Mouse (Mus musculus): ENCODE measurements at regions not wholly inside any gene's neighbourhood (a gene's known extent, or its start where the extent isn't known, plus 50 kb on each side); places are given as distances from the start of the nearest gene placed in this dataset.

DNA sequence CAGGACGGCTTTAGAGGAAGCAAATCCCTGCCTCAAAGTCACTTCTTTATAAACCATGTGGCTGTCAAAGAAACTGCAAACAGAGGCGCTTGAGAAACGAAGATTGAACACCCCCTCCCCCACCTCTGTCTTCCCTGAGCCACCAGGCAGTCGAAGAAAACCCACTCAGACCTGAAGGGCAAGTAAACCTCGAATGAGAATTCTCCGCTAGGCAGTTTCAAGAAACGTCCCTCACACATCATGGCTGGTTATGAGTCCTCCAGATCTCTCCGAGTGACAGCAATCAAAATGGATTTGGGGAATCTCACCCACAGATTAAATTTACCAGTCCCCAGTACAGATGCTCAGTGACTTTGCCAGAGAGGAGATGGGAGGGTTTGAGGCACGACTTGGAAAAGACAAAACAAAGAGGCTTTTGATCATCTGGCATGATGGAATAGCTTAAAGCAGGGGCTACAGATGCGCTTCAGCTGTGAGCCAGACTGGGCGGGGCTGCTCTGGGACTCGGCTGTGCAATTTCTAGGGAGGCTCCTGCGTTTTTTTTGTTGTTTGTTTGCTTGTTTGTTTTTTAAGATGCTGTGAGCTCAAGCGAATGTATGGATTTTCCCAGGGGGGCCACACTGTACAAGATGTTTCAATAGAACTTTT lies 325.1 kb upstream of the Smim15 start:
- Histone ChIP-seq H3K27ac (ENCODE audit: low read length) (no peak overlapping the region), H3K4me1 (ENCODE audit: control insufficient read depth, insufficient read depth, low read length) (no peaks in the 10 kb centered on the region), H3K27me3 (ENCODE audit: control insufficient read depth, insufficient read depth, low read length) (no peaks in the 10 kb centered on the region), H3K4me3 (replicated peaks; ENCODE audit: low read length) (no peak overlapping the region), H3K9me3 (replicated peaks; ENCODE audit: control insufficient read depth, low read length) (no peaks in the 10 kb centered on the region), H3K9ac (ENCODE audit: low read length) (no peak overlapping the region), H3K36me3 (ENCODE audit: control insufficient read depth, insufficient read depth, low read length) (no peaks in the 10 kb centered on the region), H3K4me2 (ENCODE audit: low read depth, low read length) (no peak overlapping the region)
- 42% methylated on average over 14 of the region's 14 CpGs for WGBS
- ATAC-seq (ENCODE audit: insufficient read depth, low FRiP score): no peak

DNA sequence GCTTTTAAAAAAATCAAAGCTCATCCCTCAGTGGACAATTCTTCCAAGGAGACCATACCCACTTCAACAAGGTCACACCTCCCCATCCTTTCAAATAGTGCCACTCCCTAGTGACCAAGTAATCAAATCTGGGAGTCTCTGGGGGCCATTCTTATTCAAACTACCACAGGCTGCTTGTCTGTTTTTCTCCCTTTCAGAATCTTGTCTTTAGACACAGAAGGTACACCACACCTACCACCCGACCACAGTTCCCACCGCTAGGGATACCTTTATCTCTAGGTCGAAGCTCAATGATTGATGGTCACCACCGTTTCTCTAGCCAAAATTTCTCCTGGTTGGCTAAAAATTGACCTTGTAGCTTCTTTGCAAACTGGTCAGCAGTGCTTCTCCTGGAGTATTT lies 328.6 kb upstream of the Smim15 start:
- no peak overlapping the region for H3K27ac ChIP-seq (ENCODE audit: low read length)
- H3K4me1 ChIP-seq (ENCODE audit: control insufficient read depth, insufficient read depth, low read length): no peaks in the 10 kb centered on the region
- no peak overlapping the region for H3K4me2 ChIP-seq (ENCODE audit: low read depth, low read length)
- no peaks in the 10 kb centered on the region for H3K36me3 ChIP-seq (ENCODE audit: control insufficient read depth, insufficient read depth, low read length)
- no peaks in the 10 kb centered on the region for H3K9me3 ChIP-seq (replicated peaks; ENCODE audit: control insufficient read depth, low read length)
- no peaks in the 10 kb centered on the region for H3K27me3 ChIP-seq (ENCODE audit: control insufficient read depth, insufficient read depth, low read length)
- no peak for ATAC-seq (ENCODE audit: insufficient read depth, low FRiP score)
- 64% methylated on average over 4 of the region's 4 CpGs for WGBS
- H3K4me3 ChIP-seq (replicated peaks; ENCODE audit: low read length): no peak overlapping the region
- H3K9ac ChIP-seq (ENCODE audit: low read length): no peak overlapping the region

DNA sequence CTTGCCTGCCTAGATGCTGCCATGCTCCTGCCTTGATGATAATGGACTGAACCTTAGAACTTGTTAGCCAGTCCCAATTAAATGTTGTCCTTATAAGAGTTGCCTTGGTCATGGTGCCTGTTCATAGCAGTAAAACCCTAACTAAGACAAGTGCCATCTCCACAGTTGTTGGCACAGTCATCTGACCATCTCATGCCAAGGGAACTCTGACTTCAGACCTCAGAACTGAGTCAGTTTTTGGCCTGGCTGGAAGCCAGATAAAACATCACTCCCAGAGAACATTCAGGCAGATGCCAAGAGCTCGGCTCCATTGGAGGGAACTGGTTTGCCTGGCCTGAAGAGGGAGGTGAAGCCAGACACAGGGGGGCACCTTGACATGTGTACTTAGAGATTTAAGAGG lies 330.2 kb upstream of the Smim15 start:
- H3K9ac ChIP-seq (ENCODE audit: low read length): no peak overlapping the region
- no peaks in the 10 kb centered on the region for H3K27me3 ChIP-seq (ENCODE audit: control insufficient read depth, insufficient read depth, low read length)
- no peaks in the 10 kb centered on the region for H3K4me1 ChIP-seq (ENCODE audit: control insufficient read depth, insufficient read depth, low read length)
- no peaks in the 10 kb centered on the region for H3K9me3 ChIP-seq (replicated peaks; ENCODE audit: control insufficient read depth, low read length)
- no peak overlapping the region for H3K4me3 ChIP-seq (replicated peaks; ENCODE audit: low read length)
- 87% methylated on average over 1 of the region's 1 CpGs for WGBS
- no peak for ATAC-seq (ENCODE audit: insufficient read depth, low FRiP score)
- no peaks in the 10 kb centered on the region for H3K36me3 ChIP-seq (ENCODE audit: control insufficient read depth, insufficient read depth, low read length)
- H3K4me2 ChIP-seq (ENCODE audit: low read depth, low read length): no peak overlapping the region
- no peak overlapping the region for H3K27ac ChIP-seq (ENCODE audit: low read length)

DNA sequence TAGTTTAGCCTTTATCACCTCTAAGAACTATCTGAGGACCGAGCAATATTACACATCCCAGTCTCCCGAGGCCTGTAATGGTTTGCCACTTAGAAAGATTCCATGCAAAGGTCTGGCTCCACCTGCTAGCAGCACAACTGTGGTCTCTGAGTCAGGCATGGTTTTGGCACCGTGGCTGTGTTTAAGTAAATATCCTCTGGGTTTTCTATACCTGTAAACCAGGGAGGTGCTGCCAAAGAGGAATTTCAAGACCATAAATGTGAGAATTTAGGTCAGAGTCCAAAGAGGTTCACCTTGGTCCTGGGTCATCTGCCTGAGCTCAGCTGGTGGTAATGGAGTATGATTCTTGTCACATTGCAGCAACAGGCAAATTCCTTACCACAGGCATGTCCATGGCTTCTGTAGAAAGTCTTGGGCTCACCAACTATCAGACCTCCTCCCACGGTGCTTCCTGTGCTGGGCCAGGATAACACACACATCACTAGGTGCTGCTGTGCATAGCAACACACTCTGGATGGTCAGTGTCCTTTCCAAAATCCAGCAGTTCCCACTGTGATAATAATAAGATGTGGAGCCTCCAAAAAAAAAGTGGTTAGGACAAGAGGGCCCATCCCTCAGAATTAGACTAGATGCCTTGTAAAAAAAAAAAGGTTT lies 332.8 kb upstream of the Smim15 start:
- no peaks in the 10 kb centered on the region for H3K27me3 ChIP-seq (ENCODE audit: control insufficient read depth, insufficient read depth, low read length)
- no peaks in the 10 kb centered on the region for H3K4me1 ChIP-seq (ENCODE audit: control insufficient read depth, insufficient read depth, low read length)
- H3K4me3 ChIP-seq (replicated peaks; ENCODE audit: low read length): no peak overlapping the region
- no peaks in the 10 kb centered on the region for H3K9me3 ChIP-seq (replicated peaks; ENCODE audit: control insufficient read depth, low read length)
- H3K27ac ChIP-seq (ENCODE audit: low read length): no peak overlapping the region
- no peak overlapping the region for H3K4me2 ChIP-seq (ENCODE audit: low read depth, low read length)
- H3K36me3 ChIP-seq (ENCODE audit: control insufficient read depth, insufficient read depth, low read length): no peaks in the 10 kb centered on the region
- WGBS: 71% methylated on average over 4 of the region's 4 CpGs
- no peak overlapping the region for H3K9ac ChIP-seq (ENCODE audit: low read length)
- no peak for ATAC-seq (ENCODE audit: insufficient read depth, low FRiP score)

DNA sequence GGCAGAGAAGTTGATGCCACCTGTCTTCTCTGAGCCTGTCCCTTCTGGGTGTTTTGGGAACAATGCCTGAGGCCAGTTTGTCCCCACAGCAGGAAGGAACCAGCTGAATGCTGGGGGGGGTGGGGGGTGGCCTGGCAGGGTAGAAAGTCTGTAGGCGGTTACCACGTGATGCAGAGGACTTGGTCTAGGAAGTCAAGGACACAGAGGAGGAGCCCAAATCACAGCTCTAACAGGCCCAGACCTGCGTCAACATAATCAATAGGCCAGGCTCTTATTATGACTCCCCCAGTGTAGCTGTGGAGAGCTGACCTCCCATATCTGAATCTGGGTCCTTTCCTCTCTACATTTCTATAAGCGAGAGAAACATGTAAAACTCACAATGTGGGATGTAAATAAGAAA lies 333.9 kb upstream of the Smim15 start:
- Histone ChIP-seq H3K27me3 (ENCODE audit: control insufficient read depth, insufficient read depth, low read length) (no peaks in the 10 kb centered on the region), H3K4me1 (ENCODE audit: control insufficient read depth, insufficient read depth, low read length) (no peaks in the 10 kb centered on the region), H3K9me3 (replicated peaks; ENCODE audit: control insufficient read depth, low read length) (no peaks in the 10 kb centered on the region), H3K27ac (ENCODE audit: low read length) (no peak overlapping the region), H3K9ac (ENCODE audit: low read length) (no peak overlapping the region), H3K4me2 (ENCODE audit: low read depth, low read length) (no peak overlapping the region), H3K36me3 (ENCODE audit: control insufficient read depth, insufficient read depth, low read length) (no peaks in the 10 kb centered on the region), H3K4me3 (replicated peaks; ENCODE audit: low read length) (no peak overlapping the region)
- ATAC-seq (ENCODE audit: insufficient read depth, low FRiP score): no peak
- WGBS: 66% methylated on average over 4 of the region's 4 CpGs

DNA sequence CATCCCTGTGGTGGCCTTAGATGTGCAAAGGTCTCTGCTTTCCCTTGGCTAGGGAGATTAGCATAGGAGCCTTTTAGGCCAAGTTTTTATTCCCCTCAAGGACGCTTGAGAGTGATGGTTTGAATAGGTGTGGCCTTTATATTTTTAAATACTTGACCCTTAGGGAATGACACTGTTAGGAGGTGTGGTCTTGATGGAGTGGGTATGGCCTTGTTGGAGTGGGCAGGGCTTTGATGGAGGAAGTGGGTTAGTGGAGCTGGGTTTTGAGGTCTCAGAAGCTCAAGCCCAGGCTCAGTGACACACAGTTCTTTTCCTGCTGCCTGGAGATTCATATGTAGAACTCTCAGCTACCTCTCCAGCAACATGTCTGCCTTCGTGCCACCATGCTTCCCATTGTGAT lies 334.4 kb upstream of the Smim15 start:
- Histone ChIP-seq H3K4me3 (replicated peaks; ENCODE audit: low read length) (no peak overlapping the region), H3K9ac (ENCODE audit: low read length) (no peak overlapping the region), H3K4me1 (ENCODE audit: control insufficient read depth, insufficient read depth, low read length) (no peaks in the 10 kb centered on the region), H3K27me3 (ENCODE audit: control insufficient read depth, insufficient read depth, low read length) (no peaks in the 10 kb centered on the region), H3K4me2 (ENCODE audit: low read depth, low read length) (no peak overlapping the region), H3K9me3 (replicated peaks; ENCODE audit: control insufficient read depth, low read length) (no peaks in the 10 kb centered on the region), H3K27ac (ENCODE audit: low read length) (no peak overlapping the region), H3K36me3 (ENCODE audit: control insufficient read depth, insufficient read depth, low read length) (no peaks in the 10 kb centered on the region)
- no peak for ATAC-seq (ENCODE audit: insufficient read depth, low FRiP score)
- WGBS: 60% methylated on average over 2 of the region's 2 CpGs

DNA sequence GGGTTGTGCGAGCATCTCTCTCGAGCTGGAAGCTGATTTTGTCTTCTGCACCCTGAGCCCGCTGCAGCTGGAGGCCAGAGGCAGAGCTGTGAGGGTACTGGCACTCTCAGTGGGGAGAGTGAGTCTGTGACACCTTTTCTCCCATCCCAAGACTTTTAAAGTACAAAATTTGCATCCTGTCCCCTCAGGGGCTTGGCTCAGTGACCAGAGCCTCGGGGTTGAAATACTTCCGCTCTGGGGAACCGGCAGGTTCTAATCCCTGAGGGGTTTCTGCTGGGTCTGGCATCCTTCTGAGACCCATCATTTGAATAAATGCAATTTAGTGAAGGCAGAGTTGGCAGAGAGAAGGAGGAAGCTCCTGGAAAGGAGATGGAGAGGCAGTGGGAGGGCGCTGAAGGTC lies 340.5 kb upstream of the Smim15 start:
- Histone ChIP-seq H3K9me3 (replicated peaks; ENCODE audit: control insufficient read depth, low read length) (no peaks in the 10 kb centered on the region), H3K4me2 (ENCODE audit: low read depth, low read length) (no peak overlapping the region), H3K4me3 (replicated peaks; ENCODE audit: low read length) (no peak overlapping the region), H3K9ac (ENCODE audit: low read length) (no peak overlapping the region), H3K27ac (ENCODE audit: low read length) (no peak overlapping the region), H3K36me3 (ENCODE audit: control insufficient read depth, insufficient read depth, low read length) (no peaks in the 10 kb centered on the region), H3K27me3 (ENCODE audit: control insufficient read depth, insufficient read depth, low read length) (no peaks in the 10 kb centered on the region), H3K4me1 (ENCODE audit: control insufficient read depth, insufficient read depth, low read length) (no peaks in the 10 kb centered on the region)
- ATAC-seq (ENCODE audit: insufficient read depth, low FRiP score): no peak
- 56% methylated on average over 7 of the region's 7 CpGs for WGBS

DNA sequence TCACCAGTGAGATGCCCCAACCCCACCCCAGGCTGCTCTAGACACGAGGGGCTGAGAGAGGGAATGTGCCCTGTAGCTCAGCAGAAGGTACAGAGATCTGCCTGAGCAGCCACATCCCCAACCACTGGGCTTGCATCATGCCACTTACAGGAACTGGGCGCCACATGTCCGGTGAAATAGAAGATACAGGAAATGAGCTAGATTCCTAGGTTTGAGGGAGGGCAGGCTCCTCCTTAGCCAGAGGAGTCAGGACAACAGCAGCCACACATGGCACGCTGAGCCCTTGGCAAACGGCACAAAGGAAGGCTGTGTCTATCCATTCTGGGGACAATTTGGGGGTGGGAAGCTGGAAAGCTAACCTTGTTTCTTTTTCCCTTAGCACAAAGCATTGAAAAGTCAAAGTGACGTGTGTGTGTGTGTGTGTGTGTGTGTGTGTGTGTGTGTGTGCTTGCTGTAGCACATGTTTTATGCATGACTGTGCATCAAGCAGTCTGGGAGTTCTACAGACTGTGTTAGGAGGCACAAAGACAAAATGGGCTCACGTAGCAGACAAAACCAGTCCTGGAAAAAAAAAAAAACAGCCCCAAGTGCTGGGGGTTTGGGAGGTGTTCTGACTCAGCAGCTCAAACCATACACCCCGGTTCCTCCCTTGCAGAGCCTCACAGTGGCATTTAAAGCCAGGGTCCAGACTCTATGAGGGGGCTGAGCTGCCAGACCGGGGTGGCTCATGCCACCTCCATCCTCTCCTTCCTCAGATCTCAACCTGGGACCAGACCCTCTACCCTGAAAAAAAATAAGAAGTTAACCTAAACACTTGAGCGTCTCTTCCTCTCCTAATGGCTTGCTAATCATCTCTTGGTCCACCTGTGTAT lies 343.7 kb upstream of the Smim15 start:
- Histone ChIP-seq H3K9ac (ENCODE audit: low read length) (no peak overlapping the region), H3K4me3 (replicated peaks; ENCODE audit: low read length) (no peak overlapping the region), H3K27me3 (ENCODE audit: control insufficient read depth, insufficient read depth, low read length) (no peaks in the 10 kb centered on the region), H3K27ac (ENCODE audit: low read length) (no peak overlapping the region), H3K9me3 (replicated peaks; ENCODE audit: control insufficient read depth, low read length) (no peaks in the 10 kb centered on the region), H3K36me3 (ENCODE audit: control insufficient read depth, insufficient read depth, low read length) (no peaks in the 10 kb centered on the region), H3K4me1 (ENCODE audit: control insufficient read depth, insufficient read depth, low read length) (no peaks in the 10 kb centered on the region), H3K4me2 (ENCODE audit: low read depth, low read length) (no peak overlapping the region)
- no peak for ATAC-seq (ENCODE audit: insufficient read depth, low FRiP score)
- WGBS: 57% methylated on average over 10 of the region's 10 CpGs

DNA sequence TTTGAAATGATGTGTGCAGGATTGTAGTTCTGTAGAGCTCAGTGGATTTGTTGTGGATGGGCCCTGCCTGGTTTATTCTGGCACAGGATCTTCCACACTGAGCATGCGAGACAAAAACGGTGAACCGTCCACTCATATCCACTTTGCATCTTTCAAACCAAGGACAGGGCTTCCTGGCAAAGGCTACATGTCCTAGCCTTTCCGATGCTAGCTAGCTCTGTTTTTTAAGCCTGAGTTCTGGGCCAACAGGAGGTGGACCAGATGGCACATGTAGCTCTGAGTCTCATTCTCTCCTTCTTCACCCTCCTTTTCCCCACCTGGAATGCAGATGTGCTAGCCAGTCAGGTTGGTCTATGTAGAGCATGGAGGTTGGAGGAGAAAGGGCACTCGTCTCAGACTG lies 345.0 kb upstream of the Smim15 start:
- no peak overlapping the region for H3K4me3 ChIP-seq (replicated peaks; ENCODE audit: low read length)
- WGBS: 82% methylated on average over 5 of the region's 5 CpGs
- H3K9ac ChIP-seq (ENCODE audit: low read length): no peak overlapping the region
- no peaks in the 10 kb centered on the region for H3K27me3 ChIP-seq (ENCODE audit: control insufficient read depth, insufficient read depth, low read length)
- no peak overlapping the region for H3K27ac ChIP-seq (ENCODE audit: low read length)
- H3K9me3 ChIP-seq (replicated peaks; ENCODE audit: control insufficient read depth, low read length): no peaks in the 10 kb centered on the region
- H3K4me1 ChIP-seq (ENCODE audit: control insufficient read depth, insufficient read depth, low read length): no peaks in the 10 kb centered on the region
- H3K36me3 ChIP-seq (ENCODE audit: control insufficient read depth, insufficient read depth, low read length): no peaks in the 10 kb centered on the region
- no peak for ATAC-seq (ENCODE audit: insufficient read depth, low FRiP score)
- H3K4me2 ChIP-seq (ENCODE audit: low read depth, low read length): no peak overlapping the region
